Mouse (Mus musculus) cerebellum, postnatal 36 days (tissue): ENCODE measurements around the gene Galnt15.
A peak's percentile ranks its signal among the peaks of the same experiment; 100 is the strongest.

Source experiments
- DNase-seq, 2 experiments: peaks; one replicate each; pipeline ENCODE4 v3.0.0; 2021 to 2022; ENCODE audit warnings: mixed read lengths in 2 of 2

Gene Galnt15

DNA sequence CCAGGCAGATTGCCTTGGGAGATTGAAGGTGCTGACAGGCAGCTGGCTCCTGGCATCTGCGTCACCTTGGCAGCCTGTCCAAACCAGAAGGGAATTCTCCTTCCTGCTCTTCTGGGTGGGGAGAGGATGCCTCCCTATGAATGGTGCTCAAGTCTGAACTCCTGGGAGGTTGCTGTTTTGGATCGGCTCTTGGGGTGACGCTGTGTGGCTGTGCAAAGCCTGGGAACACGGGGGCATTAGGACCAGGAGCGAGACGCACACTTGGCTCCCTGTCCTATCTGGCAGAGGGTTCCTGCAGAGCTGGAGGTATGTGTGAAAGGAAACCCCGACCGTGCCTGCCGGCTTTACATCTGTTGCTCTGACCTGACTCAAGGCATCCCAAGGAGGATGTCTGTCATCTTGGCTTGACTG lies at the start of gene Galnt15:
Gene Galnt15, plus strand, starts transcription at position 309 of the 411 bp plus-strand sequence.
- DNase-seq = peak; percentile 91 to 92

DNA sequence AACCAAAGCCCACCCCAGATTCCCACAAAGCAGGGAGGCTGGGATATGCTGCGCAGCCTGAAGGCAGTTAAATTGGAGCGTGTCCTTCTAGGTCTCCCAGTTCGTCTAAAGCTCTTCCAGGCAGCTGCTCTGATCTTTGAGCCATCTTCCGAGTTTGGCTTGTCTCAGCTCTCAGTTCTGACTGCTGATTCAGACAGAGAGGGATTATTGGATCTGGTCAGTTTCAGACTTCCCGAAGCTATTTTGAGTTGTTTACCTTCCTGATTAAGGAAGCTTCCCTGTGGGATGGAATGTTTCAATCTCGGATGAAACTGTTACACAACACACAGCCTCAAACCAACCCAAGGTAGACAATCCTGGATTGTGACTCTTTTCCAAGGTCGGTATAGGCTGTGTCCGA lies 34.8 kb upstream of the Galnt15 start:
- DNase-seq = no peak

DNA sequence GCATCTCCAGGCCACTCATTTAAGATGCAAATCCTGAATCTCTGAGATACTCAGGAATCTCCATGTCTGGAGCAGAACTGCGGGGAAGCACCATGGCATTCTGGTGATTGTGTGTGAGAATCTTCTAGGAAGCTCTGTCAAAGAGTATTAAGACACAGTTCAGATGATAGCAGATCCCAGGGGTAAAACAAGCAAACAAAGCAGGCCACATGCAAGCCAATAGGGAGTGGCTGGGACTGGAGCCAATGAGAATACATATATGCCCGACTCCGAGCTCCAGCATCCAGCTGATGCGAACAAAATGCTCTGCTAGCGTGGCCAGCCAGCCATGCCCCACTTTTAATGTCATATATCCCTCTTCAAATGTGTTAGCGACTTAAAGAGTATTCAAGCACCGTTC lies 27.8 kb upstream of the Galnt15 start:
- no peak for DNase-seq

DNA sequence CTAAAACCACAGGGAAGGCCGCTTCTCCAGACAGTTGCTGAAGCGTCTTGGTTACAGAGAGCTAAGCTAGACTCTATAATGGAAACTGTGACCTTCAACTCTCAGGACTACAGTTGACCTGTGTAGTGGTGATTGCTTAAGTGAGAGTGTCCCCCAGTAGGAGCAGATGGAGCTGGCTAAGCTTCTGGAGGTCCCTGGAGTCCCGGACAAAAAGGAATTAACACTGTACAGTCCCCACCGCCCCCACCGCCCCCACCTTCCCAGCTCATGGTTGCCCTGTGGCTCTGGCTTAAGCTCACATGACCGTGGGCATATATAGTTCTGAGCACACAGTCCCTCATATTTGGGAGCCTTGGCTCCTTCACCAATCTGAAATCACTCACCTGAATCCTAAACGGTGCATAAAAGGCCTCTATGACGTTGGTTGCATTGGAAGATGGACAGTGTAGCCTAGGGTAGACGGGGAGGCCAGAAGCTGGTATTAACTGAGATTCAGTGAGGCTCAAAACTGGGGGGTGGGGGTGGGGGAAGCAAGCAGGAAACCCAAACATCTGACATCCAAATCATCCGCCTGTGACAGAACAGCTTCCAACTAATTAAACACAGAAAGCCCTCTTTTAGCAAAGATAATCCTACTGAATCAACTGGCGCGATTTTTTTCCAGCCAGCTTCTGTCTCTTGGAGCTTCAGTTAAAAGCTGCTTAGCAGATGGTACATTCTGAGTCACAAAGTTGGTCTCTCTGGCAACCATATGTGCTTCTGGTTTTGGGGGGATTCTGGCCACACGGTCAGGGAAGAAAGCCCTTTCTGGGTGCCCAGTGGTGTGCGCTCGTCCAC lies 26.1 kb upstream of the Galnt15 start:
- no peak for DNase-seq

DNA sequence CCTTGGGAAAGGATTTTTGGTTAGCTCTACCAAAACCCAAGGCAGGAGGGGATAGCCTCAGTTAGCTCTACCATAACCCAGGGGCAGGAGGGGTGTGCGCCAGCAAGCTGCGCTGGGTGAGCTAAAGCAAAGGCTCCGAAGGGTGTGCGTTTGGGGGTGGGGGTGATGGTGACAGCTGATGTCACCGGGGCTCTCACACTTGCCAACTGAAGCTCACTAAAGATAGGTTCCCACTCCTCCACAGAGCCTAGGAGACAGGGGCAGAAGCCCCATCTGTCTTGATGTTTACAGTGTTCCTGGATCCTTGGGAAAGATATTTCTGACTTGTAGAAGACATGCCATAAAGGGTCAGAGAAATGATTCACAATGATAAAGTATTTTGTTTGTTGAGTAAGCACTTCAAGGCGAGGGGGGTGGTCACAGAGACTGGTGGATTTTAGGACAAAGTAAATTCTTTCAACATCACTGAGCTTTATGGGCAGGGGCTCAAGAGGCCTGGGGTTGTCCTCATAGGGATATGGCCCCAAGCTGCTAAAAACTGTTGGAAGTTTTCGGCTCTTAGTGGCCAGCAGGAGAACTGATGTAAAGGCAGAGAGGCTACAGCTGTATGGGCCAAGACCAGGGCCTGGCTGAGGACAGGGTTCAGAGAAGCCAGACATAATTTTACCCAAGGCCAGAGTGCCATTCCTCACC lies 24.7 kb upstream of the Galnt15 start:
- no peak for DNase-seq

DNA sequence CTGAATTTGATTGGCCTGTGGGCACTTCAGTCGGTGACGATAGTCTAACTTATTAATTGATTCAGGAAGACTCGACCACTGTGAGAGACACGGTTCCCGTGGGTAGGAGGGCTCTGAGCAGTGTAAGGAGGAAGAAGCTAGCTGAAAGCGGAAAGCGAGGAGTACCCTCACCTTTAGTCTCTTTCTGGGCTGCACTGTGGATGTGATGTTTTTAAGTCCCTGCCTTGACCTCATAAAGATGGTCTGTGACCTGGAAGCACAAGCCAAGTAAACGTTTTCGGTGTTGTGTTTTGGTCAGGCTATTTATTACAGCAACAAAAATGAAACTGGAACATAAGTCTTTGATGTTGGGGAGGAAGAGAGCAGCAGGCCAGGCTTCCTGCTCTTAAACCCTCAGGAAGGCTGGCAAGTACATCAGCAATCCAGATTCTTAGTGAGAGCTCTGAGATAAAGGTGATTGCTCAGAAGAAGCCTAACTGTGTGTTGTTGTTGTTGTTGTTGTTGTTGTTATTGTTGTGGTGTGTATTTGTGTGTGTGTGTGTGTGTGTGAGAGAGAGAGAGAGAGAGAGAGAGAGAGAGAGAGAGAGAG lies 23.0 kb upstream of the Galnt15 start:
- DNase-seq = no peak

DNA sequence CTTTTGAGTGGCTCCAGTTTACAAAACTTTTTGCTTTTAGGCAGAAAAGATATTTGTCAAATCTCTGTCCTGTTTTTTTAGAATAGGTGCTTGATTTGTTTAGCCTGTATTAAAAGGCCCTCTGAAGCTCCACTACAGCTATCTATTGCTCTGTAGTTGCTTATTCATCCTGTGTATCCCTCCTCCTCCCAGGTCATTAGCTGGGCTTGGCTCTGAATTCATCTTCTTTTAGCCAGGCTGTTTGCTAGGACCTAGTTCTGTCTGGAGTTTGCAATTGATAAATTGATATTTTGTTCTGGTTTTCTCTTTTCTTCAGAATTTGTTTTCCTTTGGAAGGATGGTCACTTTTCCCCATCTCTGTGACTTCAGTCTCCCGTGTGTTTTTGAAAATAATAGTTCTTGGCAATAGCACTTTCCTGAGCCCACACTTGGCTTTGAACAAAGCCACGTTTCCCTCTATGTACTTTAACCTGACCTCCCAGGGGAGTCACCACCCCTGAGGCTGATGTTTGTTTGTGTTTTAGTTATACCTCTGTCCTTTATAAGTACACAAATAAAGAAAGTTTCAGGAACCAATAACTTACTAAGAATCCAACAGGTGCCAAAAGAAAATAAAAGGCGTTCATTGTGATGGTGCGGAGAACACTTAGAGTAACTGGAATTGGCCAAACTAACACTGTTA lies 21.0 kb upstream of the Galnt15 start:
- DNase-seq = no peak

DNA sequence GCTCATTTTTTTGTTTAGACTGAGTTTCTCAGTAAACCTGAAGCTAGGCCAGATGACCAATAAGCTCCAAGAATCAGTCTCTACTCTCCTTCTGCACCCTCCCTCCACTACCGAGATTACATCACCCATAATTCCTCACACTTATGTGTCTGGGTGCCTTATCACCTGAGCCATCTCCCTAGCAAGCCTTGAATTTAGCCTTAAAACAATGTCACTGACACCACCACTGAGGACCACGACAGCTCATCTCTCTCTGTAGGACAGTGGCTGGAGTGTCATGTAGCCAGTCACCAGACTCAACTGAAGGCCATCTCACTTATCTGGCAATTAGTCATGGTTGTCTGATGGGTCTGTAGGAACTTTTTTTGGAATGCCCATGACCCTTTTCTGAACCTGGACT lies 19.1 kb upstream of the Galnt15 start:
- DNase-seq = no peak

DNA sequence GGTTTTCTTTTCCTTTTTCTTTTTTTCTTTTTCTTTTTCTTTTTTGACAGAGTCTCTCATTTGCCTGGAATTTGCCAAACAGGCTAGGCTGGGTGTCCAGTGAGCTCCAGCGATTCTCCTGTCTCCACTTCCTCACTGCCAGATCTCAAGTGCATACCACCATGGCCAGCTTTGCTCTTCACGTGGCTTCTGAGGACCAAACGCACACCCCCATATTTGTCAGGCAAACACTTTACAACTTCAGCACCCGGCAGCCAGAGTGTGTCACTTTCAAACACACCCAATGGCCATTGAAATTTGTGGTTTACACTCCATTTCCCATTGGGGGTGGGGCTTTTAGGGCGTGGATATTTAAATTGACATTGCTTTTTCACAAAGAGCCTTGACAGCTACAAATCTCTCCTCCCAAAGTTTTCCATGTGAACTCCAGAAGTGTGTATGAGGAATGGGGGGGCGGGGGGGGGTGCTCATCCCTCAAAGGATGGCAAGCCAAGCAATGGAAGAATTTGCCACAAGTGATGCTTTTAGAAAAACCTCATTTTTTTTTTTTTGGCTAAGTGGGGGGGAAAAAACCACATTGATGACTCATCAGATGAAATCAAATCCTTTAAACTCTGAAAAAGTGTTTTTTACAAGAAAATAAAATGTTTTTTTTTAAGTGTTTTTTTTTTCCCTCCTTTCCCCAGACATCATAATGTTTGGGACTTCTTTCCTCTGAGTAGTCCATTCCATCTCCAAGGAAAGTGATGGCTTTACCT lies 17.1 kb upstream of the Galnt15 start:
- DNase-seq = no peak

DNA sequence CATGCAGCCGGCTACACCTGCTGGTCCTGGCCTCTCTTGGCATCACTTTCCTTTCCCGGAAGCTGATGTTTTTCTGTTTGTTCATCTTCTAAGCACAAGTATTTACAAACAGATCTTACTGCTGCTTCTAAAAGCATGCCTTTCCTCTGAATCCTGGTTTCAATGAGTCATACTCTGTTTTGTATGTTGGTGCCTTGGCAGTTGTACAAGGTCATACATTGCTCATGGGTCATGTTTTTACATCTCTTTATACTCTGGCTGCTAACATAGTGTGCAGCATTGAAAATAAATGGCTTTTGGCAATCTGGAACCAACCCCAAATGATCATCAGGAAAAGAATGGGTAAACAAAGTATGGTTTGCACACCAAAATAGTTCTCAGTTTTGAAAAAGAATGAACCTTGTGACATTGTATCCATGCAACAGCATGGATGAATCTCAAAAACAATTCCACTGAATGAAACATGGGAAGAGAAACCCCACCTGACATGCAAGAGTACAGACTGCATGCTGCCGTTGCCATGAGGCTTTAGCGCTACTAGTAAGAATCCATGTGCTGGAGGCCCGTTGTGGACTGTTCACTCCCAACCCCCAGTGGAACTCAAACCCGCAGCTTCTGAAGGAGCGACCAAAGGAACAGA lies 13.5 kb upstream of the Galnt15 start:
- DNase-seq = no peak

DNA sequence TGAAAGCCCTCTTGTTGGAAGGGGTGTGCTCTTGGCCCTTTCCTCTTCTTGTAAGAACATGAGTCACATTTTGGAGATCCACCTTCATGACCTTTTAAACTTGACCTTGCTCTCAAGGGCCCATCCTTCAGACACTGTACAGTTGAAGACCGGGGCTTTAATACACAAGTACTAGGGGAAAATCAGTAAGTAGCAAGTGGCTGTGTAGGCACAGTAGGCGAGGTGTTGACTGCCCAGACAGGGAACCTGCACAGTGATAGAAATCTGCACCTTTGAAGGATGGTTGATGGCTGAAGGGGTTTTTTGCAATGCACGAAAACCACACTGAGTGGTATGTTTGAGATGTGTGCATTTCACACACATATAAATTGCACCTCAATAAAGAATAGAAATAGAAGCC lies 12.3 kb upstream of the Galnt15 start:
- DNase-seq = no peak

DNA sequence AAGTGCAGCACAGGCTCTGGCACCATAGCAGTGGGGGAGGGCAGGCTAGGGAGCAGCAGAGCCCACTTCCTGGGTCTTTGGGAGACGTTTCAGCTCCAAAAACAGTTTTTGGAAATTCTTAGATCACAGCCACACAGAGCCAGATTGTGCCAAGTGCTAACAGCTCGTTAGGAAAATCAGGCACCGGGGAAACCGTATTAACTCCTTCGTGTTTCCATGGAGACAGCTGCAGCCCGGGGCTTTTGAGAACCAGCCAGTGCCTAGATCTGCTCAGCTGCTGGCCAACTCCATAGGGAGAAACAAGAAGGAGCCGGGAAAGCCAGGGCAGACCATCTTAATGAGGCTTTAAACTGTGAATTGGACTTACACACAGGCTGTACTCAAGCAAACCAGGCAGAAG lies 11.9 kb upstream of the Galnt15 start:
- no peak for DNase-seq

DNA sequence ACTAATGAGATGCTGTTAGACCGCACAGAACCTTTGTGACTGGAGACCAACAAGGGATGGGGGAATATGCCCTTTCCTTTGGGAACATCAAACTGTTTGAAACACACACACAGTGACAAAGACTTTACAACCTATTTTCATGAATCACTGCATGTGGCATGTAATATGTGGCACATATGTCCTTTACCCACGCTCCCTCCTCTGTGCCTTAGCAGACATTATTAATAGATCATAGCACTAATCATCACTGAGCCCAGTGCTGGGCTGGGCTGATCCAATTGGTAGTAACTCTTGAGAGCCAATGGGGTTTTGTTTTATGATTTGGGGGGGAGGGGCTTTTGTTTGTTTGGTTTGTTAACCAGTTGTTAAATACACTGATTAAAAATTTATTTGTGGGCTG lies 11.3 kb upstream of the Galnt15 start:
- no peak for DNase-seq

DNA sequence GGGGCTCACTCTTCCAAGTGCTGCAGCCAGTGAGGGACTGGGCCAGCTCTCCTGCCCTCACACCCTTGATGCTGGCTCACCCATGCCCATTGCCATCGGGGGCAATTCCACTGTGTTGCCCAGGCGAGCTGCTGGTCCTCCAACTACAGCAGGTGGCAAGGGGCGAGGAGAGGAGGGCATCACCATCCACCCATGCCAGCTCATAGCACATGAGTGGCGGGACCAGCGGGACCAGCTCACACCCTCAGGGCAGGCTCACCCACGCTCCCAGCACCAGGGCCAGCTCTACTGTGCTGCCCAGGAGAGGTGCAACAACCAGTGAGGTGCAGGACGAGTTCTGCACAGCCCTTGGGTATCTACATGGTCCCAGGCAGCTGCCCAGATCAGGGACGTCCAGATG lies 9.7 kb upstream of the Galnt15 start:
- no peak for DNase-seq

DNA sequence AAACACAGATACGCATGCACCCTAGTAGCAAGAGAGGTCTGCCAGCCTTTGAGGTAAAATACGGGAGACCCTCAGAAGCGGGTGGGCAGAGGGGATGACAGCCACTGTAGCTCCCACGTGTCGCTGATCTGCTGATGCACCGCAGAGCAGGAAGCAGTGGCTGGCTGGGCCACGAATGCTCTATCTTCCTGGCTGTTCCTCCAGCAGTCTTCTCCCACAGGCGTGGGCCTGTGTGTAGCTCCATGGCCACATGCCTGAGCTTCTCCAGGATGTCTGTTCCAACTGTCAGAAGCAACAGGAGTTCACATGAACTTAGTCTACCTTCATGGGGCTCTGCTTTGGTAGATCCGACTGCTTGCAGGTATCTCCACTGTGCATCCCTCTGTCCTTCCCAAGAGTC lies 6.8 kb upstream of the Galnt15 start:
- no peak for DNase-seq

DNA sequence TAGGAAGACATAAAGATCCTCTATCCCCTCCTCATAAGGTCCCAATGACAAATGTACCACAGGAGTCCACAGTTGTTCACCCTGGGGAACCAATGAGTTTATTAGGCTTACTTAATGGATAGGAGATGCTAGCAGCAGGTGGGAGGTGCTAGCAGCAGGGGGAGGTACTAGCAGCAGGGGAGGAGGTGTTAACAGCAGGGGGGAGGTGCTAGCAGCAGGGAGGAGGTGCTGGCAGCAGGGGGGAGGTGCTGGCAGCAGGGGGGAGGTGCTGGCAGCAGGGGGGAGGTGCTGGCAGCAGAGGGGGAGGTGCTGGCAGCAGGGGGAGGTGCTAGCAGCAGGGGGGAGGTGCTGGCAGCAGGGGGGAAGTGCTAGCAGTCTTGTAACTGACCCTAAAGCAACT lies 6.3 kb upstream of the Galnt15 start:
- no peak for DNase-seq

DNA sequence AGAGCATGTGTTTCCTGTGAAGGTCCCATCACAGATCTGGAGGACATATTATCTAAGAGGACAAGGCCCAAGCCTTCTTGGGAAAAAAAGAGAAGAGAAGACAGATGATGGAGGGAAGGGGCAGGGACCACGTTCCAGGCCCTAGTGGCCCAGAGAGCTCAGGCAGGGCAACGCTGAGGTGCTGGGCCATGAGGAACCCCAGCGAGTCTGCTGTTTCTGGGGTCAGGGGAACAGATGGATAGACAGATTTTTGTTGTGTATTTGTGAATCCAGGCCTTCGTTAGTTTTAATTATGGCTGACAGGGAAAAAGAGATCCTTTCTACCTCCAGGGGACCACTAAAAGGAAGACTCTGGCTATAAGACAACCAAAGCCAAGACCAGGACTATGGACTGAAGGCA lies 4.9 kb upstream of the Galnt15 start:
- peak; percentile 35 to 40 for DNase-seq

DNA sequence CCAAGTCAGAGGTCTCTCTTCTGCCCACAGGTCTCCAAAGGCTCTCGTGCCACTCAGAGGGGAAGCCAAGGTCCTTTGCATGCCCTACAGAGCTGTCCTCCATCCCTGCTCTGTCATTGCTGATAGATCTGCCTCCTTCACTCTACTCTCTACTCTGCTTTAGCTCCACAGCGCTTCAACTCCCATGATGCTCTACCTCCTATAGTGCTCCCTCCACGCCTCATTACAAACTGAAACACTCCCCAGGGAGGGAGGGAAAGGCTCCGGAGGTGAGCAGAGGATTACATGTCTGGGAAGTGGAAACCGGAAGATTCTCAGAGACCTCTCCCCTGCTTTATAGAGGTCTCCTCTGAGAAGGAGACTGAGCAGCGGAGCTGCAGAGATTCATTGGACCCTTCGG lies 1.6 kb upstream of the Galnt15 start:
- DNase-seq = no peak

DNA sequence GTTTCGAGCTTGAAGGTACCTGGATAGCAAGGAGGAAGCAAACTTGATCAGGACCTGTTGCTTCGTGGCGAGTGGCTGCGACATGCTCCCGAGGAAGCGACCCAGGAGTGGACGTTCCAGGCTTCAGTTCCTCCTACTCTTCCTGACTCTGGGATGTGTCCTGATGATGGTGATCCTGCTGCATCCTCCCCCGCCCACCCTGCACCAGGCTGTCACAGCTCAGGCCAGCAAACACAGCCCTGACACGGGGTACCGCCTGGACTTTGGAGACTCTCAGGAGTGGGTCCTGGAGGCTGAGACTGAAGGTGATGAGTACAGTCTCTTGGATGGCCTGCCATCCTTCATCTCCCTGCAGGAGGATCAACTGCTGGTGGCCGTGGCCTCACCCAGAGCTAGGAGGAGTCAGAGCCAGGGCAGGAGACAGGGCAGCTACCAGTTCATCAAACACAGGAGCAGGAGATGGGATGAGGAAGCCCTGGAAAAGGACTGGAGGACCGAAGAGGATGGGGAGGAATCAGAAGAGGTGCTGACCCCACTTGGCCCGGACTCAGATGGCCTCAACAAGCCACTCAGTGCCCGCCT lies 713 bp downstream of the Galnt15 start:
- peak; percentile 38 to 51 for DNase-seq

DNA sequence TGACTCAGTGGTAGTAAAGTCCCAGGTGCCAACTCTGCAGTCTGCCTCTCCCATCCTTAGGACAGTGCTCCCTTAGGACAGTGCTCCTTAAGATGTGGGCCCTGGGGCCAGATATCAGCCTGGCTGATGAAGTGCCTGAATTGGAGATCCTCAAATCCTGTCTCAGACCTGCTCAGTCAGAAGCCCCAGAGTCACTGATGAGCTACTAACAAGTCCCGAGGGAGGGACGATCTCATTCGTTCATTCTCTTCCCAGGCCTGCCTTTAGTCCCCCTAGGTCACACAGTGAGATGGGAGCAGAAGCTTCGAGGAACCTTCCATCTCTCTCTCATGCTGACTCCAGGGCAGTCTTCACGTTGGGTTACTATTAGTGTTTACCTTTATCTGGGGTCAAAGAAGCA lies 1.3 kb downstream of the Galnt15 start:
- no peak for DNase-seq

DNA sequence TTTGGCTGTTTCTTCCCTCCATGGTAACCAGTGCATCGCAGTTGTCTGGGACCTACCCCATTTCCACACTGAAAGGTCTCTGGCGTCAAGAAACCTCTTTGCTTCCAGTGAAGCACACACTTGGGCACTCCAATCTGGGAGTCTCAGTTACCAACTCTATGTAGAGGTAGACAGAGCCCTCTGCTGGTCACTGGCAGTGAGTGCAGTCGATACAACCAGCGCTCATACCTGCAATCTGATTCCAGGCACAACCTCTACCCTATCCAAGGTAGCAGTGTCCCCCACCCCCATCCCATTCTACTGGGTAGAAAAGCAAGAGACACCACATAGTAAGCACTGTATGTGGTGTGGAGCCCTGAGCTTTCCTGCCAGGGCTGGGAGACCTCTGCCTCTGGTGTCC lies 3.7 kb downstream of the Galnt15 start:
- peak; percentile 80 to 86 for DNase-seq

DNA sequence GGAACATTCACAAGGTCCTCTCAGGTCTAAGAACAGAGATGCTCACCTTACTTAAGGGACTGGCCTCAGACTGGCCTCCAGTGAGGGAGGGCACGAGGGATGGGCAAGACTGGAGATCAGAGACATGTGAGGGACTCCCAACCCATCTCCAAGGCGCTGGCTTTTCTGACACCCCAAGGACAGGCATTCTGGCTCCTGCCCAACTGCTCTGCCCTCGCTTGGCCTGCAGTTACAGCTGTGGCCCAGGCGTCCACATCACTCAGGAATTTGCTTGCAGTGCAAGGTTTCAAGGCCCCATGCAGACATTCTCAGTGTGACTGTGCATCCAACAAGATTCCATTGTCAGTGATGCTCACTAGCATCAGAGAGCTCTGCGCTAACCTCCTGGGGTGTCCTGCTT lies 7.7 kb downstream of the Galnt15 start:
- no peak for DNase-seq
